Mouse (Mus musculus) heart, embryonic 12.5 days (tissue): ENCODE data around the gene Slc6a8. TPM values are rescaled to one million over a fixed set of nuclear protein-coding genes. Genes with fewer than 3 reads are reported as not detected.

ENCODE experiments used
- ATAC-seq: fragments of 200-750 bp; cut with Nextera tagmentation; 2 replicates; pipeline ENCODE4 v1.8.0; 2017; ENCODE audit warnings: moderate TSS enrichment, moderate library complexity; ENCODE audit not compliant: insufficient number of reproducible peaks, low FRiP score
- H3K27ac ChIP-seq: fragments of 300-500 bp; sonication (generic); 2 replicates; pipeline ENCODE4 v1.5.1; 2016; ENCODE audit warnings: mild to moderate bottlenecking, moderate library complexity; ENCODE audit not compliant: poor library complexity, severe bottlenecking
- H3K27me3 ChIP-seq: fragments of 300-500 bp; sonication (generic); replicated peaks from 2 replicates; pipeline ENCODE4 v1.6.1; 2016; ENCODE audit warnings: mild to moderate bottlenecking, moderate library complexity
- H3K36me3 ChIP-seq: fragments of 300-500 bp; sonication (generic); 2 replicates; pipeline ENCODE4 v1.6.1; 2016; ENCODE audit warnings: mild to moderate bottlenecking, moderate library complexity
- H3K4me1 ChIP-seq: fragments of 300-500 bp; sonication (generic); replicated peaks from 2 replicates; pipeline ENCODE4 v1.6.1; 2016; ENCODE audit warnings: mild to moderate bottlenecking
- H3K4me2 ChIP-seq: fragments of 300-500 bp; sonication (generic); 2 replicates; pipeline ENCODE4 v1.6.1; 2016; ENCODE audit warnings: mild to moderate bottlenecking, moderate library complexity
- H3K4me3 ChIP-seq: fragments of 300-500 bp; sonication (generic); 2 replicates; pipeline ENCODE4 v1.5.1; 2016; ENCODE audit warnings: mild to moderate bottlenecking
- H3K9ac ChIP-seq: fragments of 300-500 bp; sonication (generic); 2 replicates; pipeline ENCODE4 v1.6.1; 2016; ENCODE audit warnings: mild to moderate bottlenecking, moderate library complexity
- H3K9me3 ChIP-seq: fragments of 300-500 bp; sonication (generic); replicated peaks from 2 replicates; pipeline ENCODE4 v1.6.1; 2016; ENCODE audit warnings: mild to moderate bottlenecking, moderate library complexity
- WGBS: fragments of 180-500 bp; shearing (Covaris S2); methylation state at CpG from one replicate; pipeline ENCODE4 v1.1.7; 2016; 5-methylcytosine and 5-hydroxymethylcytosine counted together
- polyA plus RNA-seq: library from polyadenylated mRNA; unstranded; fragments of >200 nt; fragmentation: Nextera tagmentation; extraction: Ambion mirVana; gene quantifications from 2 replicates; pipeline ENCODE4 v1.2.1, GENCODE M21; 2016

Gene Slc6a8
- polyA plus RNA-seq, 1 experiment from 2014 or later = 8.8 TPM

DNA sequence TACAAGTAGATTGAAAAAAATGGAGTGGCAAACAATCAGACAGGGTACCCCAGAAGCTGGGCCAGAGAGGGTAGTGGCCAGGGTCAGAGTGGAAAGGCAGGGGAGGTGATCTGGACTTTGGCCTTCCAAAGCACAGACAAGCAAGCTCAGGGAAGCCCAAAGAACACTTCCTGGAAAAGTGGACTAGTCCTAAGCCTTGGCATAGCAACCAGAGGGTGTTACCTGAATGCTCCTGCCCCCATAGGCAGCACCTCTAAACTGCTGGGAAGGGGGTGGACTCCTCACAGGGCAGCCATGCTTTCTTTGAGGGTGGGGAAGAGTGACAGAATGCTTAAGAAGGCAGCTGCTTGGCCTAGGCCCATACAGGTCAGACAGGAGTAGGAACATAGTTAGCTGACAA lies 12.0 kb downstream of the Slc6a8 start:
- Histone ChIP-seq H3K4me2 (no peak overlapping the region), H3K36me3 (peaks cover 44% of the 10 kb centered on the region), H3K9ac (no peak overlapping the region), H3K27ac (peak overlapping the region; percentile 82), H3K4me3 (no peak overlapping the region), H3K4me1 (peaks cover 13% of the 10 kb centered on the region), H3K27me3 (no peaks in the 10 kb centered on the region), H3K9me3 (no peaks in the 10 kb centered on the region)
- no peak for ATAC-seq

DNA sequence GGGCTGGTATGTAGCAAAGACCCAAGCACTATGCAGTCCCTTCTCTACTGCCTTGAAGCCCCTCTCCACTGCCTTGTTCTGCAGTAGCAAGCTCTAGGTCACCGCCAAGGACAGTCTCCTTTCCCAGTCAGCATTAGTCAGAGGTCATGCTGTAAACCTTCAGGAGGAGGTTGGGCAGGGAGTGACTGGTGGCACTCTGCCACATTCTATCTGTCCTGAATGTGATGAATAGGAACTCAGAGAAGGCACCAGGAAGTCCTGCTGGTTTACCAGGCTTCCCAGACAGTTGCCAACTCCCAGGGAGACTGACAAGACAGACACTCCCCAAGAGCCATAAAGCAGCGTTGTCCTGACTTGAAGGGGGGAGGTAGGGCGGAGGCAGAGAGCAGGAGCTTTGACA lies 12.7 kb downstream of the Slc6a8 start:
- H3K9ac ChIP-seq = no peak overlapping the region

DNA sequence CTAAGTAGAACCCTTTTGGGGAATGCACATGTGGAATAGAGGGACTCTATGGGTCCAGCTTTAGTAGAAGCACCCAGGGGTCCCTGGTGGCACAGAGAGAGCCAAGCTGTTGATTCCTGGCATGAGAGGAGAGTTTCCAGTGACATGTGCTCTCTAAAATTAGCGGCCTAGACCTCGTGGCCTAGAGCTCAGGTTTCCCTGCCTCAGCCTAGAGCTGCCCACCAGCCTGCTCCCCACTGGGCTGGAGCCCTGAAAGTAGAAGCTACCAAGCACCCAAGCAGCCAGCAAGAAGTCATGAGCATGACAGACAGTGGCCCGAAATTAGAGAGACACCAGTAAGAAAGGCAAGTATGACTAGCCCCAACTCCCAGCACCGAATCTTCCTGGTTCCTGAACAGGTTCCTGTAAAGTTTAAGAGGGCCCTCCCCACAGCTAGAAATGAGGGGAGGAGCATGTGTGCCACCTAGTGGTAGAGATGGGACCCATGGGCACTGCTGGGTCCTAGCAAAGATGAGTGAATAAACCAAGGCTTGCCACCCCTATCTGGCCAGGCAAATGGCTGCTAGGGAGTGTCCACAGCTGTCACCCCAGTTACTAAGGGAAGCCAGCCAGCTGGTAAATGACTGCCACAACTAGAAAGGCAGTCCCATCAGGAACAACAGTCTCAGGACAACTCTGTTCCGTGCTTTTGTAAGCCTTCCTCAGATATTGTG lies 18.1 kb downstream of the Slc6a8 start:
- no peak for ATAC-seq
- Histone ChIP-seq H3K27me3 (0 out of 2 replicates have a peak, but pooled peaks cover 3% of the 10 kb centered on the region), H3K36me3 (peaks cover 33% of the 10 kb centered on the region)

More for the DNA sequence above, 12.7 kb downstream of the Slc6a8 start:
- Histone ChIP-seq H3K27me3 (0 out of 2 replicates have a peak, but pooled peaks cover 1% of the 10 kb centered on the region), H3K4me2 (no peak overlapping the region), H3K36me3 (peaks cover 40% of the 10 kb centered on the region), H3K4me3 (no peak overlapping the region), H3K4me1 (peaks cover 13% of the 10 kb centered on the region), H3K27ac (peak overlapping the region; percentile 82), H3K9me3 (no peaks in the 10 kb centered on the region)
- WGBS = 52% methylated on average over 3 of the region's 3 CpGs
- ATAC-seq = peak; percentile 63

GRCm38 (mm10) chrX:73700472-73700871 lies 27.5 kb downstream of the Slc6a8 start:
- no peak for ATAC-seq
- H3K27me3 ChIP-seq = no peaks in the 10 kb centered on the region
- peaks cover 21% of the 10 kb centered on the region for H3K36me3 ChIP-seq
- 81% methylated on average over 1 of the region's 1 CpGs for WGBS
- H3K27ac ChIP-seq = no peak overlapping the region
- H3K9ac ChIP-seq = no peak overlapping the region
- no peak overlapping the region for H3K4me3 ChIP-seq
- no peaks in the 10 kb centered on the region for H3K9me3 ChIP-seq
- H3K4me2 ChIP-seq = no peak overlapping the region
- no peaks in the 10 kb centered on the region for H3K4me1 ChIP-seq

More for the DNA sequence above, 18.1 kb downstream of the Slc6a8 start:
- no peak overlapping the region for H3K4me3 ChIP-seq
- H3K9ac ChIP-seq = no peak overlapping the region
- H3K4me1 ChIP-seq = peaks cover 4% of the 10 kb centered on the region; the same call in 1 of the 2 replicates
- H3K4me2 ChIP-seq = no peak overlapping the region
- no peak overlapping the region for H3K27ac ChIP-seq
- WGBS = 58% methylated on average over 5 of the region's 5 CpGs
- H3K9me3 ChIP-seq = no peaks in the 10 kb centered on the region

GRCm38 (mm10) chrX:73715476-73716108 lies 42.6 kb downstream of the Slc6a8 start:
- peak overlapping the region; percentile 85 for H3K27ac ChIP-seq
- peaks cover 16% of the 10 kb centered on the region for H3K36me3 ChIP-seq
- H3K4me2 ChIP-seq = peak overlapping the region; percentile 81
- 26% methylated on average over 21 of the region's 21 CpGs for WGBS
- peaks cover 34% of the 10 kb centered on the region for H3K4me1 ChIP-seq
- 0 out of 2 replicates have a peak, but pooled peaks cover 2% of the 10 kb centered on the region for H3K9me3 ChIP-seq
- ATAC-seq = peak; percentile 37
- H3K4me3 ChIP-seq = peak overlapping the region; percentile 67
- no peaks in the 10 kb centered on the region for H3K27me3 ChIP-seq
- peak overlapping the region; percentile 84 for H3K9ac ChIP-seq

DNA sequence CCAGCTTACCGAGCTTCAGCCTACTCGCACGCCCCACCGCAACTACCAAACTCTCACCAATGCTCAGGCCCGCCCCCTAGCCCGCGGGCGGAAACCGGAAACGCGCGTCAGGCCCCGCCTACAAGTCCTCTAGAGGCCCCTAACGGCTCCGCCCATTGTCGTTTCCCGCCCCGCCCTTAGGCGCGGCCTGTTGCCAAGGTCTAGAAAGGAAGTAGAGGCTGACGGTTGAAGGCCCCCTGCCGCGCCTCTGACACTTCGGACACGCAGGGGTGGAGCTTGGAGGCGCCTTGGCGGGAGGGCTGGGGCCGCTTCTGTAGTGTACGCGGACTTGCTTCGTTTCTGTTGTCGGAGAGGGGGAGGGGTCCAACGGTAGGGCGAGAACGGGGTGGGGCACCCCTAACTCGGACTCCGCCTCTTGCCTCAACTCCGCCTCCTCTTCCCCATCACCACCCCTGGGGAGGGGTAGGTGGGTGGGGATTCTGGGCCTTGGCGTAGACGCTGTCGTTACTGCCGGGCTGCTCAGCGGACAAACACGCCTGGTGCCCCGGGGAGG lies 43.2 kb downstream of the Slc6a8 start, which contains the start of the genes Bcap31 and Abcd1:
TSS of gene Bcap31 (minus strand) at position 67 of the 553 bp plus-strand sequence.
TSS of gene Abcd1 (plus strand) at position 489 of the 553 bp plus-strand sequence.
- peak; percentile 94 for ATAC-seq
- 0 out of 2 replicates have a peak, but pooled peaks cover 2% of the 10 kb centered on the region for H3K9me3 ChIP-seq
- peak within 1 kb of the TSS; percentile 85 for H3K27ac ChIP-seq
- peak within 1 kb of the TSS; percentile 84 for H3K9ac ChIP-seq
- peak within 1 kb of the TSS; percentile 81 for H3K4me2 ChIP-seq
- peaks cover 34% of the 10 kb centered on the region for H3K4me1 ChIP-seq
- peak within 1 kb of the TSS; percentile 67 for H3K4me3 ChIP-seq
- 23% methylated on average over 45 of the region's 45 CpGs for WGBS
- peaks cover 12% of the 10 kb centered on the region; the same call in 1 of the 2 replicates for H3K36me3 ChIP-seq
- no peaks in the 10 kb centered on the region for H3K27me3 ChIP-seq

- Histone ChIP-seq H3K9ac (peak overlapping the region; percentile 78), H3K27ac (peak overlapping the region; percentile 60), H3K4me3 (peak overlapping the region; percentile 67), H3K27me3 (no peaks in the 10 kb centered on the region), H3K4me2 (peak overlapping the region; percentile 81), H3K4me1 (peaks cover 34% of the 10 kb centered on the region), H3K9me3 (0 out of 2 replicates have a peak, but pooled peaks cover 2% of the 10 kb centered on the region), H3K36me3 (peaks cover 7% of the 10 kb centered on the region; the same call in 1 of the 2 replicates)
- 33% methylated on average over 30 of the region's 30 CpGs for WGBS
- peak; percentile 40 for ATAC-seq
Measured at GRCm38 (mm10) chrX:73716709-73717545, 44.0 kb downstream of the Slc6a8 start.

DNA sequence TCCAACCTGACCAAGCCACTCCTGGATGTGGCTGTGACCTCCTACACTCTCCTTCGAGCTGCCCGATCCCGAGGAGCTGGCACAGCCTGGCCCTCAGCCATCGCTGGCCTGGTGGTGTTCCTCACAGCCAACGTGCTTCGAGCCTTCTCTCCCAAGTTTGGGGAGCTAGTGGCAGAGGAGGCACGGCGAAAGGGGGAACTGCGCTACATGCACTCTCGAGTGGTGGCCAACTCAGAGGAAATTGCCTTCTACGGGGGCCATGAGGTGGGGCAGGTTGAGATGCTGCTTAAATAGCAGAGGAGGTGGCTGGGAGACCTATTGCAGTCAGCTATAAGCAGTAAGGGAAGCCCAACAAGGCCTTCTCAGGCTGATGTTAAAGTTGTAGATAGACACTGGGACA lies 44.7 kb downstream of the Slc6a8 start:
- H3K9me3 ChIP-seq = 0 out of 2 replicates have a peak, but pooled peaks cover 2% of the 10 kb centered on the region
- H3K36me3 ChIP-seq = 0 out of 2 replicates have a peak, but pooled peaks cover under 1% of the 10 kb centered on the region
- H3K4me3 ChIP-seq = peak overlapping the region; percentile 67
- peaks cover 34% of the 10 kb centered on the region for H3K4me1 ChIP-seq
- H3K27me3 ChIP-seq = no peaks in the 10 kb centered on the region
- H3K9ac ChIP-seq = peak overlapping the region; percentile 78; the same call in 1 of the 2 replicates
- peak overlapping the region; percentile 81 for H3K4me2 ChIP-seq
- 71% methylated on average over 11 of the region's 11 CpGs for WGBS
- no peak for ATAC-seq
- no peak overlapping the region for H3K27ac ChIP-seq

- Histone ChIP-seq H3K9ac (no peak overlapping the region), H3K4me1 (peaks cover 34% of the 10 kb centered on the region), H3K4me2 (peak overlapping the region; percentile 39), H3K27me3 (no peaks in the 10 kb centered on the region), H3K9me3 (0 out of 2 replicates have a peak, but pooled peaks cover 2% of the 10 kb centered on the region), H3K4me3 (no peak overlapping the region), H3K27ac (0 out of 2 replicates have a peak overlapping the region, but pooled peaks have one; percentile 33), H3K36me3 (no peaks in the 10 kb centered on the region; the same call in 1 of the 2 replicates)
- WGBS = 53% methylated on average over 3 of the region's 3 CpGs
- ATAC-seq = no peak
Measured at GRCm38 (mm10) chrX:73718271-73718670, 45.3 kb downstream of the Slc6a8 start.

DNA sequence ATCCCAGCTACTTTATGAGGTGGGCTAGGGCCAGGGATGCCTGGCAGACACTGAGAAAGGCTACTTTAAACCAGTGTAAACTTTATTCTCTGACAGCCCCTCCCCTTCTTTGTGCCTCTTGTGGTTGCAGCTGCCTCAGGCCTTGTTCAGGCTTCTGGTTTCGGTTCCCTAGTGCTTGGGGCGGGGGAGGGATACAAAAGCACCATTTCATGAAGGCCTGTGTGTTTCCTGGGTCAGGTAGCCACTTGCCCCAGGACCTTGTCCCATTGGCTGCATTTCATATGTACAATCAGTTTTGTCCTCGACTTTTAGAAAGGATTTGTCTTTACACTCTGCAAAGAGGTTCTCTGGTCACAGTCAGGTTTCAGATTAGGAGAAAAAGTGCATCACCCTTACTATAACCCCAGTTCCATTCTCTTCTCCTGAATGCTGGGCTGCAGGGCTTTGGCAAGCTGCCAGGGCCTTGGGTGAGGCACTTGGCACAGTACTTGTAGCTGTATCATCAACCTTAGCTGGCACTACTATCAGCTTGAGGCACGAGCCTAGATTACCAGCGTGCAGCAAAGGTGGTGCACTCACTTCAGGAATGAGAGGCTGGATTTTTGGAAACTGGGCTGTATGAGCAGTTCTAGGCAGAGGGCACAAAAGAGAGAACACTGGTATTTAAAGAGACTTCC lies 45.9 kb downstream of the Slc6a8 start:
- Histone ChIP-seq H3K4me2 (peak overlapping the region; percentile 39), H3K27ac (peak overlapping the region; percentile 33; the same call in 1 of the 2 replicates), H3K4me1 (peaks cover 34% of the 10 kb centered on the region), H3K27me3 (no peaks in the 10 kb centered on the region), H3K4me3 (no peak overlapping the region), H3K9ac (no peak overlapping the region), H3K9me3 (0 out of 2 replicates have a peak, but pooled peaks cover 2% of the 10 kb centered on the region), H3K36me3 (peaks cover 2% of the 10 kb centered on the region; the same call in 1 of the 2 replicates)
- no peak for ATAC-seq
- WGBS = 30% methylated on average over 5 of the region's 5 CpGs
